Mouse (Mus musculus): Measurements from ENCODE around the gene Kras. TPM values are rescaled to one million over a fixed set of nuclear protein-coding genes. Genes with fewer than 3 reads are reported as not detected.

The Kras gene
- total RNA-seq (2014; rRNA removed) = 25.9 and 27.9 TPM in 2 replicates
- 70.0 and 72.5 TPM in 2 replicates for polyA plus RNA-seq (2015; fragmentation: Nextera tagmentation; extraction: Ambion mirVana)

DNA sequence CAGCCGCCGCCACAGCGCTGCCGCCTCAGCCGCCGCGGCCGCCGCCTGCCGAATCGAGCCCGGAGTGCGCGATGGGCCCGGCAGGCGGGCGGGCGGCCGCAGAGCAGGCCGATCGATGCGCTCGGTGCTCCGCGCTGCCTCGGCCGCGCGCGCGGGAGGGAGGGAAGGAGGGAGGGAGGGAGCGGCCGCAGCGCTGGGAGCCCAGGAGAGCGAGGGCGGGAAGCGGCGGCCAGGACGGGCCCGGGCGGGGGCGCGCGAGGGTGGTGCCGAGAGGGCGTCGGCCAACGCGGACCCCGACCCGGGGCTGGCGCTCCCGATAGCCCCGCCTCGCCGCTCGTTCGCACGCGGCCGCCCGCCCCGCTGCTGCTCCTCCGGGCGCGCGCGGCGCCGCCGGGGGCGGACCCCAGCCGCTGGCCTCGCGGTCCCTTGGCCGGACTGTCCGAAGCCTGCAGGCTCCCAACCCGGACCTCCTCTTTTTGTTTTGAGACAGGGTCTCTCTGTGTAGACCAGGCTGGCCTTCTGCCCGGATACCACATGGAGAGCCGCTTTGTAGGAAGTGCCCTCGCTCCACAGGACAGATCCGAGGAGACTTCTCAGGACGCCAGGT lies at the start of gene Kras:
TSS of gene Kras (minus strand) at position 55 of the 607 bp plus-strand sequence.
- no peak for TF ChIP-seq CTCF (IDR thresholded peaks at IDR 0.05; ENCODE audit: low read depth)
- ATAC-seq (peak; percentile 92), DNase-seq (ENCODE audit: low spot score) (peak; percentile 96)
- no peaks in the 10 kb centered on the region for H3K27me3 ChIP-seq (ENCODE audit: insufficient read depth, low read length)
- under 1% methylated on average over 49 of the region's 83 CpGs for WGBS
- H3K4me2 ChIP-seq (ENCODE audit: low read depth, low read length) = peak within 1 kb of the TSS; percentile 71
- peak within 1 kb of the TSS; percentile 95 for H3K4me3 ChIP-seq (ENCODE audit: low read length)
- H3K27ac ChIP-seq = peak within 1 kb of the TSS; percentile 86
- H3K9me3 ChIP-seq (ENCODE audit: low read length) = no peaks in the 10 kb centered on the region
- H3K4me1 ChIP-seq (ENCODE audit: insufficient read depth, low read length) = peaks cover 5% of the 10 kb centered on the region
- H3K36me3 ChIP-seq (ENCODE audit: insufficient read depth, low read length) = no peaks in the 10 kb centered on the region
- peak within 1 kb of the TSS; percentile 94 for H3K9ac ChIP-seq (replicated peaks; ENCODE audit: low read length)

GRCm38 (mm10) chr6:145297626-145298025 lies 47.6 kb upstream of the Kras start:
- WGBS = 59% methylated on average over 7 of the region's 7 CpGs

GRCm38 (mm10) chr6:145296979-145297378 lies 46.9 kb upstream of the Kras start:
- Histone ChIP-seq H3K9me3 (ENCODE audit: low read length) (no peaks in the 10 kb centered on the region), H3K4me2 (ENCODE audit: low read depth, low read length) (no peak overlapping the region), H3K4me1 (ENCODE audit: insufficient read depth, low read length) (peaks cover 7% of the 10 kb centered on the region; the same call in 1 of the 2 replicates), H3K9ac (replicated peaks; ENCODE audit: low read length) (no peak overlapping the region), H3K27me3 (ENCODE audit: insufficient read depth, low read length) (no peaks in the 10 kb centered on the region), H3K27ac (no peak overlapping the region), H3K4me3 (ENCODE audit: low read length) (no peak overlapping the region), H3K36me3 (ENCODE audit: insufficient read depth, low read length) (no peaks in the 10 kb centered on the region)
- no peak for ATAC-seq
- 87% methylated on average over 7 of the region's 7 CpGs for WGBS
- no peak for TF ChIP-seq CTCF (IDR thresholded peaks at IDR 0.05; ENCODE audit: low read depth)
- no peak for DNase-seq (ENCODE audit: low spot score)

More at GRCm38 (mm10) chr6:145297626-145298025, 47.6 kb upstream of the Kras start:
- Histone ChIP-seq H3K9ac (replicated peaks; ENCODE audit: low read length) (no peak overlapping the region), H3K4me3 (ENCODE audit: low read length) (no peak overlapping the region), H3K27me3 (ENCODE audit: insufficient read depth, low read length) (no peaks in the 10 kb centered on the region), H3K4me2 (ENCODE audit: low read depth, low read length) (no peak overlapping the region), H3K4me1 (ENCODE audit: insufficient read depth, low read length) (peaks cover 7% of the 10 kb centered on the region; the same call in 1 of the 2 replicates), H3K36me3 (ENCODE audit: insufficient read depth, low read length) (no peaks in the 10 kb centered on the region), H3K27ac (no peak overlapping the region), H3K9me3 (ENCODE audit: low read length) (no peaks in the 10 kb centered on the region)
- TF ChIP-seq CTCF (IDR thresholded peaks at IDR 0.05; ENCODE audit: low read depth) = no peak
- ATAC-seq (no peak), DNase-seq (ENCODE audit: low spot score) (no peak)

GRCm38 (mm10) chr6:145295171-145295570 lies 45.1 kb upstream of the Kras start:
- H3K4me2 ChIP-seq (ENCODE audit: low read depth, low read length) = no peak overlapping the region
- no peaks in the 10 kb centered on the region for H3K9me3 ChIP-seq (ENCODE audit: low read length)
- H3K4me1 ChIP-seq (ENCODE audit: insufficient read depth, low read length) = 0 out of 2 replicates have a peak, but pooled peaks cover under 1% of the 10 kb centered on the region
- ATAC-seq (no peak), DNase-seq (ENCODE audit: low spot score) (no peak)
- H3K4me3 ChIP-seq (ENCODE audit: low read length) = no peak overlapping the region
- H3K36me3 ChIP-seq (ENCODE audit: insufficient read depth, low read length) = no peaks in the 10 kb centered on the region
- no peaks in the 10 kb centered on the region for H3K27me3 ChIP-seq (ENCODE audit: insufficient read depth, low read length)
- TF ChIP-seq CTCF (IDR thresholded peaks at IDR 0.05; ENCODE audit: low read depth) = no peak
- H3K27ac ChIP-seq = no peak overlapping the region
- H3K9ac ChIP-seq (replicated peaks; ENCODE audit: low read length) = no peak overlapping the region
- WGBS = 64% methylated on average over 11 of the region's 11 CpGs

DNA sequence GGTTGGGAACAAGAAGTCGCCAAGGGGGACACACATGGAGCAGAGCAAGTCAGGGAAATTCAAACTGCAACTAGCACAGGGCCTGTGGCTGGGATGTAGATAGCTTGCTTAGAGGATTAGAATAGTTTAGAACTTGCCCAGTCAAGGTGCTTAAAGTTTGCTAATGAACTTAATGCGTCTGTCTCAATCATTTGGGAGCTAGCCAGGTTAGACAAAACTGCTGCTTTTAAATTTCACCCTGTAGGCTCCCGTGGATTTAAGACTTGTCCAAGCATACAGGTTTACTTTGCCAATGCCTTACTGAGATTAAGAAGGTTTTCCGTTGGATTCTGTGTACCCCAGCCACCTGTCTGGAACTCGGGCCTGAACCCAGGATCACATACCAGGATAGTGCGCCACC lies 43.1 kb upstream of the Kras start:
- H3K9ac ChIP-seq (replicated peaks; ENCODE audit: low read length) = no peak overlapping the region
- ATAC-seq (no peak), DNase-seq (ENCODE audit: low spot score) (no peak)
- no peak overlapping the region for H3K4me2 ChIP-seq (ENCODE audit: low read depth, low read length)
- H3K4me1 ChIP-seq (ENCODE audit: insufficient read depth, low read length) = no peaks in the 10 kb centered on the region
- no peaks in the 10 kb centered on the region for H3K27me3 ChIP-seq (ENCODE audit: insufficient read depth, low read length)
- no peak overlapping the region for H3K27ac ChIP-seq
- 78% methylated on average over 6 of the region's 6 CpGs for WGBS
- H3K36me3 ChIP-seq (ENCODE audit: insufficient read depth, low read length) = no peaks in the 10 kb centered on the region
- TF ChIP-seq CTCF (IDR thresholded peaks at IDR 0.05; ENCODE audit: low read depth) = no peak
- H3K9me3 ChIP-seq (ENCODE audit: low read length) = no peaks in the 10 kb centered on the region
- no peak overlapping the region for H3K4me3 ChIP-seq (ENCODE audit: low read length)

GRCm38 (mm10) chr6:145291383-145292289 lies 41.6 kb upstream of the Kras start:
- DNase-seq (ENCODE audit: low spot score) (peak; percentile 15), ATAC-seq (no peak)
- H3K4me2 ChIP-seq (ENCODE audit: low read depth, low read length) = no peak overlapping the region
- TF ChIP-seq CTCF (IDR thresholded peaks at IDR 0.05; ENCODE audit: low read depth) = no peak
- H3K4me1 ChIP-seq (ENCODE audit: insufficient read depth, low read length) = no peaks in the 10 kb centered on the region
- H3K4me3 ChIP-seq (ENCODE audit: low read length) = no peak overlapping the region
- H3K27me3 ChIP-seq (ENCODE audit: insufficient read depth, low read length) = no peaks in the 10 kb centered on the region
- no peaks in the 10 kb centered on the region for H3K36me3 ChIP-seq (ENCODE audit: insufficient read depth, low read length)
- H3K9me3 ChIP-seq (ENCODE audit: low read length) = no peaks in the 10 kb centered on the region
- H3K27ac ChIP-seq = no peak overlapping the region
- WGBS = 71% methylated on average over 13 of the region's 13 CpGs
- no peak overlapping the region for H3K9ac ChIP-seq (replicated peaks; ENCODE audit: low read length)
